8 mouse cellular contexts compared by ENCODE assay signal in the genomic region with DNA sequence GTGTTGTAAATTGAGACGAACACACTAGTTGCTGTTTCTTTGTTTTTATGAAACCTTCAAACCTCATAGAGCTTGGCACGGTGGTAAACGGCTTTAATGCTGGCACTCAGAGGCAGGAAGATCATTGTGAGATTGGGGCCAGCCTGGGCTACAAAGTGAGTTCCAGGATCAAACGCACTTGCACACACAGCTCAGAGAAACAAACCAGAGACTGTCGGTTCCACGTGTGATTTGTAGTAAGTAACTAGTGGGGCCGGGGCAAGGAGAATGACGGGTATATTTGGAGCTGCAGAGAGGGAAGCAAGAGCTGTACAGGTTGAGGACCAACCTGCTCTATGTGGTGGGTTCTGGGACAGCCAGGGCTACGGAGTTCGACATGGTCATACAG. TPM values are rescaled to one million over a fixed set of nuclear protein-coding genes. Genes with fewer than 3 reads are reported as not detected.
DNase-seq lines count a peak whose midpoint lies in the region; ATAC-seq and TF ChIP-seq lines count a peak whose summit lies in the region.

No protein-coding gene starts in this region.

- no peaks in the 10 kb centered on the region for H3K27me3 ChIP-seq in thymus, adult 2 months (ENCODE audit: control insufficient read depth, insufficient read depth, low read length)
- peaks cover 24% of the 10 kb centered on the region for H3K27me3 ChIP-seq in liver, embryonic 13.5 days
- H3K27me3 ChIP-seq in stomach, postnatal 0 days (ENCODE audit: control insufficient read depth, insufficient read depth, low read length) = no peaks in the 10 kb centered on the region

- H3K36me3 ChIP-seq in thymus, adult 2 months (ENCODE audit: control insufficient read depth, insufficient read depth, low read length) = no peaks in the 10 kb centered on the region
- H3K36me3 ChIP-seq in liver, embryonic 13.5 days = no peaks in the 10 kb centered on the region
- H3K36me3 ChIP-seq in stomach, postnatal 0 days (ENCODE audit: control insufficient read depth, insufficient read depth, low read length) = no peaks in the 10 kb centered on the region

- TF ChIP-seq CTCF in thymus, adult 2 months (IDR thresholded peaks at IDR 0.05; ENCODE audit: borderline replicate concordance, control insufficient read depth, extremely low read depth, insufficient read depth, low read length, poor library complexity) = no peak
- no peak for TF ChIP-seq CTCF in stomach, postnatal 0 days (IDR thresholded peaks at IDR 0.05; ENCODE audit: low read depth)

- peak overlapping the region; percentile 61 for H3K4me3 ChIP-seq in thymus, adult 2 months (ENCODE audit: control insufficient read depth, insufficient read depth, low read length)
- H3K4me3 ChIP-seq in liver, embryonic 13.5 days (replicated peaks) = peak overlapping the region; percentile 76
- H3K4me3 ChIP-seq in stomach, postnatal 0 days (ENCODE audit: low read depth, low read length) = peak overlapping the region; percentile 72

- peak; percentile 39 for DNase-seq in embryo, embryonic 10 days (ENCODE audit: low spot score)
- no peak for DNase-seq in embryo, embryonic 9.5 days (ENCODE audit: extremely low spot score)
- DNase-seq in thymus, adult 2 months = peak; percentile 35
- no peak for DNase-seq in thymus, postnatal 10 days (ENCODE audit: low spot score in 2 of 2)
- no peak for DNase-seq in liver, embryonic 13.5 days
- DNase-seq in stomach, postnatal 0 days (ENCODE audit: low spot score) = peak; percentile 28
- DNase-seq in ovary, postnatal 36 days (ENCODE audit: low spot score) = no peak
- DNase-seq in right cerebral cortex, postnatal 10 days (ENCODE audit: low spot score in 2 of 2) = no peak

- TF ChIP-seq EP300 in stomach, postnatal 0 days (optimal IDR thresholded peaks at IDR 0.05) = no peak

- WGBS in thymus, adult 2 months = 17% methylated on average over 10 of the region's 10 CpGs
- 42% methylated on average over 10 of the region's 10 CpGs for WGBS in liver, embryonic 13.5 days (ENCODE audit: insufficient replicate concordance)
- WGBS in stomach, postnatal 0 days = 14% methylated on average over 10 of the region's 10 CpGs

- H3K9ac ChIP-seq in liver, embryonic 13.5 days = peak overlapping the region; percentile 85
- peak overlapping the region; percentile 89 for H3K9ac ChIP-seq in stomach, postnatal 0 days (ENCODE audit: low read length)

- H3K4me2 ChIP-seq in liver, embryonic 13.5 days = peak overlapping the region; percentile 93
- H3K4me2 ChIP-seq in stomach, postnatal 0 days (replicated peaks; ENCODE audit: low read depth) = peak overlapping the region; percentile 94

- H3K27ac ChIP-seq in thymus, adult 2 months (ENCODE audit: control insufficient read depth, insufficient read depth, low read length) = peak overlapping the region; percentile 87
- no peak overlapping the region for H3K27ac ChIP-seq in liver, embryonic 13.5 days
- peak overlapping the region; percentile 98 for H3K27ac ChIP-seq in stomach, postnatal 0 days (replicated peaks)

- no peak for ATAC-seq in liver, embryonic 13.5 days (ENCODE audit: low read depth)
- ATAC-seq in stomach, postnatal 0 days (ENCODE audit: low FRiP score, low TSS enrichment) = no peak

- H3K9me3 ChIP-seq in liver, embryonic 13.5 days (replicated peaks) = no peaks in the 10 kb centered on the region
- H3K9me3 ChIP-seq in stomach, postnatal 0 days (ENCODE audit: control insufficient read depth, low read length) = no peaks in the 10 kb centered on the region

- H3K4me1 ChIP-seq in thymus, adult 2 months (replicated peaks; ENCODE audit: control insufficient read depth, insufficient read depth, low read length) = peaks cover 26% of the 10 kb centered on the region
- peaks cover 47% of the 10 kb centered on the region for H3K4me1 ChIP-seq in liver, embryonic 13.5 days (replicated peaks)
- H3K4me1 ChIP-seq in stomach, postnatal 0 days (replicated peaks; ENCODE audit: control insufficient read depth, insufficient read depth) = peaks cover 3% of the 10 kb centered on the region; the same call in 1 of the 2 replicates

- TF ChIP-seq POLR2A in thymus, adult 2 months (IDR thresholded peaks at IDR 0.05; ENCODE audit: control insufficient read depth, extremely low read depth, insufficient read depth, low read length, poor library complexity) = no peak

RNA-seq across cellular contexts. Expression of gene Egln1, which starts 0.9 kb away (rescaled TPM):
- 40.5 and 43.1 TPM in 2 replicates for polyA plus RNA-seq in thymus, adult 2 months (2012; rRNA removed)
- 2.7 TPM in 2 replicates for polyA plus RNA-seq in liver, embryonic 13.5 days (2015; fragmentation: Nextera tagmentation; extraction: Ambion mirVana)
- polyA plus RNA-seq in stomach, postnatal 0 days (2015; fragmentation: Nextera tagmentation; extraction: Ambion mirVana) = 7.1 and 7.5 TPM in 2 replicates

RNA-seq across cellular contexts. Expression of gene Sprtn, which starts 52.4 kb away (rescaled TPM):
- 26.8 and 27.6 TPM in 2 replicates for polyA plus RNA-seq in thymus, adult 2 months (2012; rRNA removed)
- 6.1 and 7.5 TPM in 2 replicates for polyA plus RNA-seq in liver, embryonic 13.5 days (2015; fragmentation: Nextera tagmentation; extraction: Ambion mirVana)
- 4.9 and 5.0 TPM in 2 replicates for polyA plus RNA-seq in stomach, postnatal 0 days (2015; fragmentation: Nextera tagmentation; extraction: Ambion mirVana)

RNA-seq across cellular contexts. Expression of gene Exoc8, which starts 52.6 kb away (rescaled TPM):
- polyA plus RNA-seq in thymus, adult 2 months (2012; rRNA removed) = 12.0 and 15.2 TPM in 2 replicates
- 4.2 and 4.5 TPM in 2 replicates for polyA plus RNA-seq in liver, embryonic 13.5 days (2015; fragmentation: Nextera tagmentation; extraction: Ambion mirVana)
- 4.9 and 5.9 TPM in 2 replicates for polyA plus RNA-seq in stomach, postnatal 0 days (2015; fragmentation: Nextera tagmentation; extraction: Ambion mirVana)

Comparison
In these comparisons a context has a peak if more than half of its experiments do, and no peak if none do; other contexts are left out.
1. DNase-seq: peak in embryo, embryonic 10 days (single experiment), thymus, adult 2 months (single experiment) and stomach, postnatal 0 days (single experiment); none in embryo, embryonic 9.5 days (single experiment), thymus, postnatal 10 days (0 of 2), liver, embryonic 13.5 days (single experiment), ovary, postnatal 36 days (single experiment) and right cerebral cortex, postnatal 10 days (0 of 2).
2. Peak in every context shown above with its lines, with median percentiles within 50 percentile points of each other: H3K4me3 ChIP-seq.